29 mouse cellular contexts compared by ENCODE assay signal in the genomic region with DNA sequence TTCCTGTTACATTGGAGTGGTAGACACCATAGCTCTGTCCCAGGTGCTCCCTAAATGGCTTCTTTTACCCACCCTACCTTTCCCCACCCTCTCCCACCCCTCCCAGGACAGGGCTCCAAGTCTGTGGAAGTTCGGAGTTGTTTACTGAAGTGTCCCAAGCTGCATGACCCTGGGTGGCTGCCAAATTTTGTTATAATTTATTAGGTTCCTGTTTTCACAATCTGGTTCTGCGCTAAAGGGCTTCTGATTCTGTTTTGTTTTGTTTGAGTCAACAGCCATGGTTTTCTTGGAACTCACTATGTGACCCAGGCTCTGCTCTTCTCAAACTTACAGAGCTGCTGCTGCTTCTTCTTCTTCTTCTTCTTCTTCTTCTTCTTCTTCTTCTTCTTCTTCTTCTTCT. TPM values are rescaled to one million over a fixed set of nuclear protein-coding genes. Genes with fewer than 3 reads are reported as not detected.
A peak's percentile ranks its signal among the peaks of the same experiment; 100 is the strongest.
DNase-seq lines count a peak whose midpoint lies in the region; ATAC-seq lines count a peak whose summit lies in the region.
"Had no signal": no experiment of that assay in that cellular context is flagged by ENCODE, and none has a peak within 500 bp of the region (broad histone marks: within the 10 kb centered on the region; RNA-seq: fewer than 3 reads in every experiment).

No protein-coding gene starts in this region.

- no peaks in the 10 kb centered on the region for H3K4me1 ChIP-seq in kidney, embryonic 16.5 days (ENCODE audit: insufficient read depth, low read length)
- H3K4me1 ChIP-seq in hindbrain, embryonic 16.5 days (ENCODE audit: control insufficient read depth, insufficient read depth, low read depth, low read length): no peaks in the 10 kb centered on the region; the same call in 1 of the 2 replicates
- H3K4me1 ChIP-seq: forebrain, embryonic 12.5 days; hindbrain, embryonic 12.5 days; limb, embryonic 12.5 days; midbrain, embryonic 13.5 days; neural tube, embryonic 13.5 days had no signal

- H3K4me2 ChIP-seq in kidney, embryonic 16.5 days (replicated peaks; ENCODE audit: low read depth, low read length): no peak overlapping the region
- no peak overlapping the region for H3K4me2 ChIP-seq in hindbrain, embryonic 16.5 days (ENCODE audit: low read length)
- H3K4me2 ChIP-seq: forebrain, embryonic 12.5 days; heart, embryonic 11.5 days; hindbrain, embryonic 12.5 days; limb, embryonic 12.5 days; liver, embryonic 15.5 days; midbrain, embryonic 13.5 days; neural tube, embryonic 13.5 days had no signal

- H3K9ac ChIP-seq in kidney, embryonic 16.5 days (replicated peaks; ENCODE audit: low read length): no peak overlapping the region
- no peak overlapping the region for H3K9ac ChIP-seq in hindbrain, embryonic 16.5 days (ENCODE audit: low read depth, low read length)
- H3K9ac ChIP-seq: forebrain, embryonic 12.5 days; hindbrain, embryonic 12.5 days; limb, embryonic 12.5 days; liver, embryonic 15.5 days; midbrain, embryonic 13.5 days; neural tube, embryonic 13.5 days had no signal

- DNase-seq in adrenal gland, postnatal 10 days: peak; percentile 72
- no peak for DNase-seq in adrenal gland, adult 18-20 months (ENCODE audit: low spot score in 2 of 2)
- DNase-seq in kidney, postnatal 14 days: peak; percentile 78
- peak; percentile 35 for DNase-seq in MN1 (ENCODE audit: low spot score)
- DNase-seq in kidney, postnatal 4 days: peak; percentile 51 to 56
- DNase-seq in cerebellum, adult 8-10 months: no peak
- DNase-seq: cerebellum, adult 18-20 months; heart, postnatal 10 days; thymus, postnatal 25 days had no signal

- H3K27ac ChIP-seq in kidney, embryonic 16.5 days (ENCODE audit: low read length): no peak overlapping the region
- no peak overlapping the region for H3K27ac ChIP-seq in hindbrain, embryonic 16.5 days (ENCODE audit: low read depth, low read length)
- H3K27ac ChIP-seq: forebrain, embryonic 12.5 days; hindbrain, embryonic 12.5 days; limb, embryonic 12.5 days; liver, embryonic 15.5 days; midbrain, embryonic 13.5 days; neural tube, embryonic 13.5 days had no signal

- H3K9me3 ChIP-seq in kidney, embryonic 16.5 days (ENCODE audit: low read length): no peaks in the 10 kb centered on the region
- no peaks in the 10 kb centered on the region for H3K9me3 ChIP-seq in hindbrain, embryonic 16.5 days (ENCODE audit: control insufficient read depth, low read length)
- H3K9me3 ChIP-seq: forebrain, embryonic 12.5 days; hindbrain, embryonic 12.5 days; limb, embryonic 12.5 days; liver, embryonic 15.5 days; midbrain, embryonic 13.5 days; neural tube, embryonic 13.5 days had no signal

- no peak for ATAC-seq in kidney, embryonic 16.5 days (ENCODE audit: low FRiP score, low TSS enrichment)
- no peak for ATAC-seq in hindbrain, embryonic 16.5 days
- ATAC-seq: CD4-positive, CD25-positive, alpha-beta regulatory T cell, adult 4 months; inflammation-experienced regulatory T-cells, adult 6 months; midbrain, embryonic 13.5 days had no signal

- H3K4me3 ChIP-seq in kidney, embryonic 16.5 days (ENCODE audit: low read length): no peak overlapping the region
- no peak overlapping the region for H3K4me3 ChIP-seq in hindbrain, embryonic 16.5 days (ENCODE audit: low read length)
- H3K4me3 ChIP-seq: forebrain, embryonic 12.5 days; hindbrain, embryonic 12.5 days; limb, embryonic 12.5 days; liver, embryonic 15.5 days; midbrain, embryonic 13.5 days; neural tube, embryonic 13.5 days had no signal

- no peaks in the 10 kb centered on the region for H3K36me3 ChIP-seq in kidney, embryonic 16.5 days (ENCODE audit: insufficient read depth, low read length)
- H3K36me3 ChIP-seq in hindbrain, embryonic 16.5 days (ENCODE audit: control insufficient read depth, insufficient read depth, low read length): 0 out of 2 replicates have a peak, but pooled peaks cover 4% of the 10 kb centered on the region
- H3K36me3 ChIP-seq: liver, embryonic 15.5 days had no signal

- no peaks in the 10 kb centered on the region for H3K27me3 ChIP-seq in kidney, embryonic 16.5 days (ENCODE audit: insufficient read depth, low read length)
- H3K27me3 ChIP-seq in hindbrain, embryonic 16.5 days (replicated peaks; ENCODE audit: control insufficient read depth, insufficient read depth, low read length): no peaks in the 10 kb centered on the region
- H3K27me3 ChIP-seq: limb, embryonic 12.5 days; liver, embryonic 15.5 days; neural tube, embryonic 13.5 days had no signal

- WGBS in kidney, embryonic 16.5 days: 50% methylated on average over 2 of the region's 2 CpGs
- WGBS in hindbrain, embryonic 16.5 days: 91% methylated on average over 2 of the region's 2 CpGs

RNA-seq across cellular contexts. Expression of a gene that starts 1.3 kb away (rescaled TPM):
- 100 to 1,000 TPM; 316 to 348 TPM for total RNA-seq in adrenal gland, postnatal 10 days (2021)
- 1,000 to 10,000 TPM; 1,757 to 2,495 TPM for total RNA-seq in adrenal gland, adult 18-20 months (2021)
- polyA plus RNA-seq in kidney, embryonic 16.5 days (2015; fragmentation: Nextera tagmentation; extraction: Ambion mirVana): not detected in 2 replicates
- polyA plus RNA-seq in hindbrain, embryonic 16.5 days (2015; fragmentation: Nextera tagmentation; extraction: Ambion mirVana): not detected in 2 replicates
- total RNA-seq: ES-E14; layer of hippocampus, adult 18-20 months; layer of hippocampus, postnatal 25 days; left cerebral cortex, postnatal 10 days; megakaryocyte, adult 5-6 weeks had no signal
- polyA plus RNA-seq: CD4-positive, CD25-positive, alpha-beta regulatory T cell, adult 4 months; embryonic facial prominence, embryonic 11.5 days; forebrain, embryonic 12.5 days; heart, embryonic 11.5 days; hindbrain, embryonic 12.5 days; inflammation-experienced regulatory T-cells, adult 6 months; limb, embryonic 12.5 days; liver, embryonic 15.5 days; midbrain, embryonic 13.5 days; neural tube, embryonic 13.5 days had no signal

RNA-seq across cellular contexts. Expression of a gene that starts 3.3 kb away (rescaled TPM):
- total RNA-seq in adrenal gland, postnatal 10 days (2021): 1 to 10 TPM; 2.1 to 2.3 TPM
- not detected for total RNA-seq in adrenal gland, adult 18-20 months (2021)
- 0.60 and 0.76 TPM in 2 replicates for polyA plus RNA-seq in kidney, embryonic 16.5 days (2015; fragmentation: Nextera tagmentation; extraction: Ambion mirVana)
- 0.26 and 0.32 TPM in 2 replicates for polyA plus RNA-seq in hindbrain, embryonic 16.5 days (2015; fragmentation: Nextera tagmentation; extraction: Ambion mirVana)
- total RNA-seq: ES-E14; gastrocnemius, adult 8-10 months; heart, postnatal 10 days; layer of hippocampus, adult 18-20 months; layer of hippocampus, postnatal 25 days; left cerebral cortex, postnatal 10 days had no signal
- polyA plus RNA-seq: CD4-positive, CD25-positive, alpha-beta regulatory T cell, adult 4 months; cortical plate, adult 2 months; forebrain, embryonic 12.5 days; frontal cortex, adult 2 months; hindbrain, embryonic 12.5 days; inflammation-experienced regulatory T-cells, adult 6 months; limb, embryonic 12.5 days; midbrain, embryonic 13.5 days had no signal

RNA-seq across cellular contexts. Expression of a gene that starts 15.0 kb away (rescaled TPM):
- total RNA-seq in adrenal gland, postnatal 10 days (2021): 1 to 10 TPM; 3.4 to 4.3 TPM
- 1 to 10 TPM; 1.4 to 2.8 TPM for total RNA-seq in adrenal gland, adult 18-20 months (2021)
- 72.7 and 78.6 TPM in 2 replicates for polyA plus RNA-seq in kidney, embryonic 16.5 days (2015; fragmentation: Nextera tagmentation; extraction: Ambion mirVana)
- polyA plus RNA-seq in hindbrain, embryonic 16.5 days (2015; fragmentation: Nextera tagmentation; extraction: Ambion mirVana): 387 and 426 TPM in 2 replicates

RNA-seq across cellular contexts. Expression of a gene that starts 15.1 kb away (rescaled TPM):
- 1 to 10 TPM; 1.5 to 2.8 TPM for total RNA-seq in adrenal gland, postnatal 10 days (2021)
- total RNA-seq in adrenal gland, adult 18-20 months (2021): 1 to 10 TPM in 1 of 2 experiments, not detected in 1; 1.1 TPM
- 7.9 and 8.2 TPM in 2 replicates for polyA plus RNA-seq in kidney, embryonic 16.5 days (2015; fragmentation: Nextera tagmentation; extraction: Ambion mirVana)
- 10.4 and 11.2 TPM in 2 replicates for polyA plus RNA-seq in hindbrain, embryonic 16.5 days (2015; fragmentation: Nextera tagmentation; extraction: Ambion mirVana)
- total RNA-seq: gastrocnemius, adult 8-10 months had no signal
- polyA plus RNA-seq: CD4-positive, CD25-positive, alpha-beta regulatory T cell, adult 4 months; inflammation-experienced regulatory T-cells, adult 6 months had no signal

RNA-seq across cellular contexts. Expression of a gene that starts 19.3 kb away (rescaled TPM):
- total RNA-seq in adrenal gland, postnatal 10 days (2021): 10 to 100 TPM; 48.1 to 50.8 TPM
- 10 to 100 TPM; 32.7 to 40.7 TPM for total RNA-seq in adrenal gland, adult 18-20 months (2021)
- 71.0 and 72.4 TPM in 2 replicates for polyA plus RNA-seq in kidney, embryonic 16.5 days (2015; fragmentation: Nextera tagmentation; extraction: Ambion mirVana)
- polyA plus RNA-seq in hindbrain, embryonic 16.5 days (2015; fragmentation: Nextera tagmentation; extraction: Ambion mirVana): 48.2 and 53.8 TPM in 2 replicates

Comparison
In these comparisons a context has a peak if more than half of its experiments do, and no peak if none do; other contexts are left out.
1. DNase-seq: peak in adrenal gland, postnatal 10 days (single experiment), kidney, postnatal 14 days (single experiment), MN1 (single experiment) and kidney, postnatal 4 days (2 of 2); none in adrenal gland, adult 18-20 months (0 of 2) and cerebellum, adult 8-10 months (single experiment).
2. RNA of a gene that starts 1.3 kb away (total RNA-seq): 1,757 to 2,495 TPM in adrenal gland, adult 18-20 months; 316 to 348 TPM in adrenal gland, postnatal 10 days; every median in the first group is over 4 times any median in the second.